Mouse (Mus musculus) frontal cortex, postnatal 36 days (tissue): Measurements from ENCODE around the gene Rnf213.
A peak's percentile ranks its signal among the peaks of the same experiment; 100 is the strongest.

ENCODE experiments used
- DNase-seq, 2 experiments: peaks; one replicate each; pipeline ENCODE4 v3.0.0; 2022; ENCODE audit warnings: low spot score in 2 of 2

Rnf213 gene

GRCm38 (mm10) chr11:119435880-119436872 lies 43.3 kb downstream of the Rnf213 start:
- DNase-seq, result peak; percentile 11 to 18

- DNase-seq, result no peak
Observed at GRCm38 (mm10) chr11:119438776-119439175, 45.9 kb downstream of the Rnf213 start.

- no peak for DNase-seq
Observed at GRCm38 (mm10) chr11:119442199-119442598, 49.3 kb downstream of the Rnf213 start.

- DNase-seq, result no peak
Observed at GRCm38 (mm10) chr11:119443442-119443841, 50.5 kb downstream of the Rnf213 start.

- no peak for DNase-seq
Observed at GRCm38 (mm10) chr11:119456097-119456496, 63.2 kb downstream of the Rnf213 start.

GRCm38 (mm10) chr11:119477876-119478275 lies 85.0 kb downstream of the Rnf213 start:
- no peak for DNase-seq

- peak; percentile 99 for DNase-seq
Observed at GRCm38 (mm10) chr11:119490861-119491689, 98.2 kb downstream of the Rnf213 start, which contains the start of gene Endov. Endov (plus strand) TSS chr11:119491347.

GRCm38 (mm10) chr11:119491690-119492087 lies 98.8 kb downstream of the Rnf213 start:
- no peak for DNase-seq

- DNase-seq, result no peak
Observed at GRCm38 (mm10) chr11:119492830-119493229, 99.9 kb downstream of the Rnf213 start.

- no peak for DNase-seq
Observed at GRCm38 (mm10) chr11:119493516-119493915, 100.6 kb downstream of the Rnf213 start.

GRCm38 (mm10) chr11:119496147-119496546 lies 103.2 kb downstream of the Rnf213 start:
- DNase-seq, result no peak

- no peak for DNase-seq
Observed at GRCm38 (mm10) chr11:119497451-119497850, 104.6 kb downstream of the Rnf213 start.

GRCm38 (mm10) chr11:119499297-119499696 lies 106.4 kb downstream of the Rnf213 start:
- no peak for DNase-seq

- DNase-seq, result no peak
Observed at GRCm38 (mm10) chr11:119500011-119500410, 107.1 kb downstream of the Rnf213 start.

- peak; percentile 75 to 78 for DNase-seq
Observed at GRCm38 (mm10) chr11:119503675-119504074, 110.8 kb downstream of the Rnf213 start.

- DNase-seq, result no peak
Observed at GRCm38 (mm10) chr11:119506386-119506785, 113.5 kb downstream of the Rnf213 start.

GRCm38 (mm10) chr11:119507772-119508171 lies 114.9 kb downstream of the Rnf213 start:
- DNase-seq, result peak in 1 of 2 experiments; percentile 87

GRCm38 (mm10) chr11:119509165-119509776 lies 116.4 kb downstream of the Rnf213 start:
- no peak for DNase-seq

- no peak for DNase-seq
Observed at GRCm38 (mm10) chr11:119513038-119513659, 120.2 kb downstream of the Rnf213 start.

- DNase-seq, result no peak
Observed at GRCm38 (mm10) chr11:119514108-119514860, 121.4 kb downstream of the Rnf213 start.
